Mouse (Mus musculus): Measurements from ENCODE around the gene Tgif2lx2. TPM values are rescaled to one million over a fixed set of nuclear protein-coding genes. Genes with fewer than 3 reads are reported as not detected.
"Not testable (repeated sequence)": the region's sequence is repeated elsewhere in the genome, so short reads cannot be mapped to it uniquely, and the experiment has no call there.

Tgif2lx2 gene
- polyA plus RNA-seq (2014; fragmentation: Nextera tagmentation; extraction: Ambion mirVana): not detected in 2 replicates

DNA sequence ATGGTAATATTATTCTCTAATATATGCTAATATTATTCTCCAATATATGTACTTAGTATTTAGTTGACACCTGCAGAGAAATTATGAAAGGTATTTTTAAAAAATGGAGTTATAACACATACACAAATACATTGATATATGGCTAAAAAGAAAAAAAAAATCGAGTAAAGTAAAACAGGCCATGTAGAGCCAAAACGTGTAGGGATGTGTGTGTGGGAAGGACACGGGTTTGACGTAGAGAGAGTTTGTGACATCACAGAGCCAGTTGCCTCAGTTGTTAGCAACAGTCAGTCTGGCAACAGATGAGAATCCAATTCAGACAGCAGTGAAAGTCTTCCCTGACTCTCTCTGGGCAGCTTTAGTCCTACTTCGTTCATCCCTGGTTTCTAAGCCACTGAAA, at the start of gene Tgif2lx2:
TSS of gene Tgif2lx2 (plus strand) at position 301 of the 400 bp plus-strand sequence.
- not testable (repeated sequence) for H3K9me3 ChIP-seq (ENCODE audit: control insufficient read depth, low read length); H3K4me2 ChIP-seq (ENCODE audit: low read length); H3K9ac ChIP-seq (ENCODE audit: low read length); H3K4me3 ChIP-seq (ENCODE audit: control insufficient read depth in 1 of 2, insufficient read depth in 1 of 2, low read depth in 1 of 2, low read length in 2 of 2); H3K27ac ChIP-seq (replicated peaks in 1 of 2; ENCODE audit: control insufficient read depth in 1 of 2, insufficient read depth in 1 of 2, low read depth in 2 of 2, low read length in 2 of 2); ATAC-seq (ENCODE audit: insufficient number of reproducible peaks, insufficient read depth, low FRiP score, low read depth); H3K4me1 ChIP-seq (ENCODE audit: control insufficient read depth in 2 of 2, insufficient read depth in 2 of 2, low read length in 2 of 2); H3K36me3 ChIP-seq (ENCODE audit: control insufficient read depth, insufficient read depth, low read length); H3K27me3 ChIP-seq (ENCODE audit: control insufficient read depth, insufficient read depth, low read length)
- no CpG with 5 or more reads among the region's 5 CpGs for WGBS

Other genes starting within 250 kb of the Tgif2lx2 start
- gene Tgif2lx1, start 53.5 kb downstream of the Tgif2lx2 start, polyA plus RNA-seq (2014; fragmentation: Nextera tagmentation; extraction: Ambion mirVana): not detected in 2 replicates

Measured in heart, embryonic 14.5 days (tissue).